Mouse (Mus musculus) urinary bladder, postnatal 14 days (tissue): Measurements from ENCODE around the gene Dact2.

Experiments
- DNase-seq: peaks from one replicate; pipeline ENCODE4 v3.0.0; 2021; ENCODE audit warnings: low spot score

Gene Dact2

GRCm38 (mm10) chr17:14174401-14174800 lies 29.7 kb downstream of the Dact2 start:
- DNase-seq: no peak

GRCm38 (mm10) chr17:14173459-14173858 lies 30.6 kb downstream of the Dact2 start:
- no peak for DNase-seq

GRCm38 (mm10) chr17:14172731-14173130 lies 31.4 kb downstream of the Dact2 start:
- no peak for DNase-seq

- no peak for DNase-seq
Measured at GRCm38 (mm10) chr17:14172184-14172583, 31.9 kb downstream of the Dact2 start.

- DNase-seq: no peak
Measured at GRCm38 (mm10) chr17:14170961-14171479, 33.1 kb downstream of the Dact2 start.

- DNase-seq: no peak
Measured at GRCm38 (mm10) chr17:14169431-14169830, 34.7 kb downstream of the Dact2 start.

- DNase-seq: no peak
Measured at GRCm38 (mm10) chr17:14167594-14167993, 36.5 kb downstream of the Dact2 start.

- no peak for DNase-seq
Measured at GRCm38 (mm10) chr17:14166746-14167432, 37.2 kb downstream of the Dact2 start.

GRCm38 (mm10) chr17:14165934-14166610 lies 38.0 kb downstream of the Dact2 start:
- DNase-seq: no peak

GRCm38 (mm10) chr17:14165332-14165876 lies 38.7 kb downstream of the Dact2 start:
- DNase-seq: no peak

GRCm38 (mm10) chr17:14160846-14161245 lies 43.3 kb downstream of the Dact2 start:
- no peak for DNase-seq

- no peak for DNase-seq
Measured at GRCm38 (mm10) chr17:14157779-14158195, 46.3 kb downstream of the Dact2 start.
